Mouse (Mus musculus): ENCODE measurements around the gene Olfr270. TPM values are rescaled to one million over a fixed set of nuclear protein-coding genes. Genes with fewer than 3 reads are reported as not detected.

Gene Olfr270
- polyA plus RNA-seq, 1 experiment from 2014 or later, result not detected

DNA sequence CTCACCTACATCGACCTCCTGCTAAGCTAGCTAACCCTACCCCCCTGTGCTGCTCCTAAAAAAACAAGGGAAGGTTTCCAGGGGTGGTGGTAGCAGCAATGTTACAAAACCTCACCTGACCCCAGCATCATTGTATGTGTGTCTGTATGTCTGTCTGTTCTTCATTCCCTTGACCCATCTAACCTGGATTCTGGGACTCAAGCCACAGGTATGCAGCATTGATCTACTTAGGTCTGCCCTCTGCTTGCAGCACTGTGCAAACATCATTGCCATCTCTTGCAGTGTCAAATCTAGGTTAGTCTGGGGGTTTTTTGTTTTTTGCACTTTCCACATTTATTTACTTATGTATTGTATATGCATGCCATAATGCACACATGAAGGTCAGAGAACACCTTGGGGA, 54.0 kb downstream of the Olfr270 start:
- Histone ChIP-seq H3K27me3 (ENCODE audit: control insufficient read depth, insufficient read depth, low read length) (no peaks in the 10 kb centered on the region), H3K36me3 (ENCODE audit: control insufficient read depth, insufficient read depth, low read length) (peaks cover 41% of the 10 kb centered on the region), H3K4me3 (replicated peaks; ENCODE audit: low read length) (no peak overlapping the region), H3K9me3 (replicated peaks; ENCODE audit: control insufficient read depth, low read length) (peaks cover 5% of the 10 kb centered on the region; the same call in 1 of the 2 replicates), H3K27ac (ENCODE audit: low read length) (no peak overlapping the region), H3K4me2 (ENCODE audit: low read depth, low read length) (no peak overlapping the region), H3K4me1 (ENCODE audit: control insufficient read depth, insufficient read depth, low read length) (no peaks in the 10 kb centered on the region), H3K9ac (ENCODE audit: low read length) (no peak overlapping the region)
- no peak for ATAC-seq (ENCODE audit: insufficient read depth, low FRiP score)
- WGBS, result 83% methylated on average over 1 of the region's 1 CpGs

Other genes starting within 250 kb of the Olfr270 start
- gene Olfr275, start 149.9 kb upstream of the Olfr270 start, polyA plus RNA-seq (2015; fragmentation: Nextera tagmentation; extraction: Ambion mirVana), result not detected in 2 replicates
- not detected in 2 replicates for gene Olfr273, start 105.3 kb upstream of the Olfr270 start, polyA plus RNA-seq (2015; fragmentation: Nextera tagmentation; extraction: Ambion mirVana)
- gene Olfr272, start 45.4 kb upstream of the Olfr270 start, polyA plus RNA-seq (2015; fragmentation: Nextera tagmentation; extraction: Ambion mirVana), result not detected in 2 replicates
- not detected in 2 replicates for gene Nipsnap3a, start 24.7 kb downstream of the Olfr270 start, polyA plus RNA-seq (2015; fragmentation: Nextera tagmentation; extraction: Ambion mirVana)
- gene Nipsnap3b, start 47.3 kb downstream of the Olfr270 start, polyA plus RNA-seq (2015; fragmentation: Nextera tagmentation; extraction: Ambion mirVana), result 86.9 and 93.0 TPM in 2 replicates
- gene Abca1, start 195.3 kb downstream of the Olfr270 start, polyA plus RNA-seq (2015; fragmentation: Nextera tagmentation; extraction: Ambion mirVana), result 4.9 and 6.1 TPM in 2 replicates

Measured in stomach, embryonic 16.5 days (tissue).